In genomic region chr5:110967483-110968055, GRCm38 (mm10) we compare ENCODE assay signal across 28 mouse cellular contexts.
DNase-seq lines count a peak whose midpoint lies in the region; ATAC-seq lines count a peak whose summit lies in the region.
"Had no signal": no experiment of that assay in that cellular context is flagged by ENCODE, and none has a peak within 500 bp of the region (broad histone marks: within the 10 kb centered on the region; RNA-seq: fewer than 3 reads in every experiment).

No protein-coding gene starts in this region.

- H3K9me3 ChIP-seq in forebrain, embryonic 13.5 days (replicated peaks): no peaks in the 10 kb centered on the region
- H3K9me3 ChIP-seq in forebrain, embryonic 10.5 days: no peaks in the 10 kb centered on the region
- no peaks in the 10 kb centered on the region for H3K9me3 ChIP-seq in midbrain, embryonic 16.5 days (replicated peaks; ENCODE audit: control insufficient read depth, low read length, poor library complexity, severe bottlenecking)
- no peaks in the 10 kb centered on the region for H3K9me3 ChIP-seq in midbrain, embryonic 11.5 days (ENCODE audit: control insufficient read depth, low read length)
- no peaks in the 10 kb centered on the region for H3K9me3 ChIP-seq in forebrain, embryonic 16.5 days (ENCODE audit: control insufficient read depth, low read length)
- H3K9me3 ChIP-seq: G1E; heart, embryonic 12.5 days; heart, embryonic 15.5 days had no signal

- peaks cover 18% of the 10 kb centered on the region for H3K4me1 ChIP-seq in forebrain, embryonic 13.5 days
- H3K4me1 ChIP-seq in forebrain, embryonic 10.5 days: peaks cover 5% of the 10 kb centered on the region
- no peaks in the 10 kb centered on the region for H3K4me1 ChIP-seq in midbrain, embryonic 16.5 days (ENCODE audit: control insufficient read depth, insufficient read depth, low read length)
- no peaks in the 10 kb centered on the region for H3K4me1 ChIP-seq in midbrain, embryonic 11.5 days (ENCODE audit: control insufficient read depth, insufficient read depth, low read length)
- peaks cover 17% of the 10 kb centered on the region for H3K4me1 ChIP-seq in forebrain, embryonic 16.5 days (replicated peaks; ENCODE audit: control insufficient read depth, insufficient read depth, low read length)

- no peak overlapping the region for H3K4me2 ChIP-seq in forebrain, embryonic 13.5 days
- no peak overlapping the region for H3K4me2 ChIP-seq in midbrain, embryonic 16.5 days (ENCODE audit: low read length)
- H3K4me2 ChIP-seq in midbrain, embryonic 11.5 days: no peak overlapping the region
- no peak overlapping the region for H3K4me2 ChIP-seq in forebrain, embryonic 16.5 days (ENCODE audit: low read length)
- H3K4me2 ChIP-seq: heart, embryonic 12.5 days; heart, embryonic 15.5 days; hindbrain, embryonic 14.5 days had no signal

- no peak overlapping the region for H3K9ac ChIP-seq in forebrain, embryonic 13.5 days
- H3K9ac ChIP-seq in midbrain, embryonic 16.5 days (ENCODE audit: low read depth, low read length): no peak overlapping the region
- no peak overlapping the region for H3K9ac ChIP-seq in midbrain, embryonic 11.5 days (ENCODE audit: low read length)
- H3K9ac ChIP-seq in forebrain, embryonic 16.5 days (replicated peaks; ENCODE audit: low read depth, low read length): no peak overlapping the region
- H3K9ac ChIP-seq: heart, embryonic 12.5 days; heart, embryonic 15.5 days; hindbrain, embryonic 14.5 days had no signal

- ATAC-seq in forebrain, embryonic 13.5 days: peak; percentile 43; the same call in 1 of the 2 replicates
- no peak for ATAC-seq in midbrain, embryonic 16.5 days
- ATAC-seq in midbrain, embryonic 11.5 days (ENCODE audit: low FRiP score): no peak
- peak; percentile 90 for ATAC-seq in forebrain, embryonic 16.5 days
- ATAC-seq: hindbrain, postnatal 0 days; inflammation-experienced regulatory T-cells, adult 6 months; intestine, embryonic 16.5 days; Patski had no signal

- no peak for DNase-seq in forebrain, embryonic 10.5 days (ENCODE audit: extremely low spot score, low spot score)
- no peak for DNase-seq in midbrain, embryonic 11.5 days (ENCODE audit: low spot score, missing footprints)
- no peak for DNase-seq in embryo, embryonic 10.5 days (ENCODE audit: low spot score)
- no peak for DNase-seq in urinary bladder, postnatal 14 days (ENCODE audit: low spot score)
- DNase-seq: adrenal gland, postnatal 10 days; adrenal gland, postnatal 36 days; B cell, adult 2 months; cerebellum, adult 11 months; cerebellum, adult 2 months; cerebellum, postnatal 10 days; cerebellum, postnatal 36 days; gastrocnemius, postnatal 25 days; heart, adult 2 months; heart, postnatal 10 days; heart, postnatal 4 days; kidney, adult 18-20 months had no signal

- 68% methylated on average over 11 of the region's 11 CpGs for whole genome bisulfite sequencing in forebrain, embryonic 13.5 days
- 82% methylated on average over 11 of the region's 11 CpGs for WGBS in forebrain, embryonic 10.5 days
- 67% methylated on average over 11 of the region's 11 CpGs for WGBS in midbrain, embryonic 16.5 days
- 75% methylated on average over 11 of the region's 11 CpGs for WGBS in midbrain, embryonic 11.5 days
- WGBS in forebrain, embryonic 16.5 days: 43% methylated on average over 11 of the region's 11 CpGs

- no peak overlapping the region for H3K4me3 ChIP-seq in forebrain, embryonic 13.5 days
- H3K4me3 ChIP-seq in forebrain, embryonic 10.5 days: no peak overlapping the region
- H3K4me3 ChIP-seq in midbrain, embryonic 16.5 days (ENCODE audit: low read depth, low read length): no peak overlapping the region
- H3K4me3 ChIP-seq in midbrain, embryonic 11.5 days (ENCODE audit: low read depth, low read length): no peak overlapping the region
- H3K4me3 ChIP-seq in forebrain, embryonic 16.5 days (replicated peaks; ENCODE audit: low read length): no peak overlapping the region
- H3K4me3 ChIP-seq: heart, adult 2 months; heart, embryonic 12.5 days; heart, embryonic 15.5 days had no signal

- H3K27ac ChIP-seq in forebrain, embryonic 13.5 days: peak overlapping the region; percentile 22; the same call in 1 of the 2 replicates
- no peak overlapping the region for H3K27ac ChIP-seq in forebrain, embryonic 10.5 days
- H3K27ac ChIP-seq in midbrain, embryonic 16.5 days (ENCODE audit: low read length): 0 out of 2 replicates have a peak overlapping the region, but pooled peaks have one; percentile 26
- no peak overlapping the region for H3K27ac ChIP-seq in midbrain, embryonic 11.5 days (ENCODE audit: low read depth, low read length)
- peak overlapping the region; percentile 75 for H3K27ac ChIP-seq in forebrain, embryonic 16.5 days (ENCODE audit: low read length)
- H3K27ac ChIP-seq: heart, adult 2 months; heart, embryonic 15.5 days; hindbrain, embryonic 14.5 days; hindbrain, postnatal 0 days had no signal

- no peaks in the 10 kb centered on the region for H3K27me3 ChIP-seq in forebrain, embryonic 13.5 days
- H3K27me3 ChIP-seq in forebrain, embryonic 10.5 days (ENCODE audit: poor library complexity, severe bottlenecking): no peaks in the 10 kb centered on the region
- H3K27me3 ChIP-seq in midbrain, embryonic 16.5 days (ENCODE audit: control insufficient read depth, insufficient read depth, low read depth, low read length): no peaks in the 10 kb centered on the region
- no peaks in the 10 kb centered on the region for H3K27me3 ChIP-seq in midbrain, embryonic 11.5 days (ENCODE audit: control insufficient read depth, insufficient read depth, low read length)
- H3K27me3 ChIP-seq in forebrain, embryonic 16.5 days (replicated peaks; ENCODE audit: control insufficient read depth, insufficient read depth, low read length): no peaks in the 10 kb centered on the region
- H3K27me3 ChIP-seq: CH12.LX; heart, embryonic 12.5 days; heart, embryonic 15.5 days; Patski had no signal

- H3K36me3 ChIP-seq in forebrain, embryonic 13.5 days (ENCODE audit: poor library complexity, severe bottlenecking): no peaks in the 10 kb centered on the region
- no peaks in the 10 kb centered on the region; the same call in 1 of the 2 replicates for H3K36me3 ChIP-seq in forebrain, embryonic 10.5 days (replicated peaks)
- H3K36me3 ChIP-seq in midbrain, embryonic 16.5 days (ENCODE audit: control insufficient read depth, insufficient read depth, low read length): no peaks in the 10 kb centered on the region
- no peaks in the 10 kb centered on the region for H3K36me3 ChIP-seq in midbrain, embryonic 11.5 days (ENCODE audit: control insufficient read depth, insufficient read depth, low read length)
- H3K36me3 ChIP-seq in forebrain, embryonic 16.5 days (ENCODE audit: control insufficient read depth, insufficient read depth): no peaks in the 10 kb centered on the region
- H3K36me3 ChIP-seq: G1E; heart, embryonic 12.5 days; heart, embryonic 15.5 days had no signal

Comparison
In these comparisons a context has a peak if more than half of its experiments do, and no peak if none do; other contexts are left out.
1. H3K27ac ChIP-seq: peak in forebrain, embryonic 13.5 days (single experiment), midbrain, embryonic 16.5 days (single experiment) and forebrain, embryonic 16.5 days (single experiment); none in forebrain, embryonic 10.5 days (single experiment) and midbrain, embryonic 11.5 days (single experiment).
2. ATAC-seq: peak in forebrain, embryonic 13.5 days (single experiment) and forebrain, embryonic 16.5 days (single experiment); none in midbrain, embryonic 16.5 days (single experiment) and midbrain, embryonic 11.5 days (single experiment).